Mouse (Mus musculus) cerebral cortex, adult 2 months (tissue): ENCODE results near the gene Rhbdl2.

ENCODE experiments used
- WGBS: fragments of 180-500 bp; shearing (Covaris S2); methylation state at CpG from one replicate; pipeline ENCODE4 v1.1.7; 2018; 5-methylcytosine and 5-hydroxymethylcytosine counted together

Rhbdl2 gene

GRCm38 (mm10) chr4:123814030-123814501 is 26.4 kb downstream of the Rhbdl2 start:
- WGBS: 64% methylated on average over 7 of the region's 7 CpGs

GRCm38 (mm10) chr4:123819093-123819610 is 31.5 kb downstream of the Rhbdl2 start:
- WGBS: 56% methylated on average over 4 of the region's 4 CpGs

GRCm38 (mm10) chr4:123842126-123842525 is 54.5 kb downstream of the Rhbdl2 start:
- 81% methylated on average over 8 of the region's 8 CpGs for WGBS

- 67% methylated on average over 4 of the region's 4 CpGs for WGBS
Measured at GRCm38 (mm10) chr4:123856888-123857287, 69.2 kb downstream of the Rhbdl2 start.

DNA sequence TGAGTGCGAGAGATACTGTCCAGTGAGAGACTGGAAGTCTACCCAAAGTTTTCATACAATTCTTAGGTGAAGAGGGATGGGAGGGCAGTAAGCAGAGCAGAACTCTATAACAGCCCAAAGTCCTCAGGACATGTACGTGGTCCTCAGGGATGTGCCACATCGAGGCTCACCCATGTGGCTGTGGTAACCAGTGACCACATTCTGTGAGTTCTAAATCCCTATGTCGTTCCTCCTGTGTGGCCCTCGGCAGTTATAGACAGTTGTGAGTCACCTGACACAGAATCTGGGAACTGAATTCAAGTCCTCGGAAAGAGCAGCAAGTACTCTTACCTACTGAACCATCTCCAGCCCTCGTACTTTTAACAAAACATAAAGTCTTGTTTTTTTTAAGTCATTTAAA is 70.4 kb downstream of the Rhbdl2 start:
- 87% methylated on average over 7 of the region's 7 CpGs for WGBS

- WGBS: 84% methylated on average over 3 of the region's 3 CpGs
Measured at GRCm38 (mm10) chr4:123859379-123859778, 71.7 kb downstream of the Rhbdl2 start, which contains the start of gene 4933427I04Rik. Gene 4933427I04Rik, plus strand, starts transcription at chr4:123859679.

- 54% methylated on average over 2 of the region's 2 CpGs for WGBS
Measured at GRCm38 (mm10) chr4:123859803-123860202, 72.1 kb downstream of the Rhbdl2 start.

- WGBS: 90% methylated on average over 5 of the region's 5 CpGs
Measured at GRCm38 (mm10) chr4:123860621-123861020, 72.9 kb downstream of the Rhbdl2 start.
